ENCODE assay signal across 25 mouse cellular contexts in the genomic region with DNA sequence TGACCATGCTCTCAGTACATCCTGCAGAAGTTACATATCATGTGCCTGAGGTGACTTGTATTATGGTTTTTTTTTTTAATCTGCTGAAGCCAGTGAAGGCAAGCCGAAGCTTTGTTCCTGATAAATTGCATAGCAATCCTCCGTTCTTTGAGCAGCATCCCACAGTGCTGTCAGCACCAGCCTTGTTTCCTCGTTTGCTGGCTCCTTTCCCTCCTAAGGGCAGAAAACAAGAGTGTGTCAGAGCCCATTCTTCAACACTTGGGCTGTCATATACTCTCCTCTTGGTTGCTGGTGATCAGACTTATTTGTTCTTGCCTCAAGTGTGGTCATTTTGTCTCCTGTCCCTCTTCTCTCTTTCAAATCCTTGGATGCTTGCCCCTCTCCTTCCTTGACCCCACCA.
DNase-seq lines count a peak whose midpoint lies in the region; ATAC-seq and TF ChIP-seq lines count a peak whose summit lies in the region.
"Had no signal": no experiment of that assay in that cellular context is flagged by ENCODE, and none has a peak within 500 bp of the region (broad histone marks: within the 10 kb centered on the region; RNA-seq: fewer than 3 reads in every experiment).

No protein-coding gene starts in this region.

- H3K4me1 ChIP-seq in heart, embryonic 10.5 days, result peaks cover 8% of the 10 kb centered on the region
- no peaks in the 10 kb centered on the region for H3K4me1 ChIP-seq in lung, embryonic 14.5 days (ENCODE audit: insufficient read depth)
- peaks cover 9% of the 10 kb centered on the region; the same call in 1 of the 2 replicates for H3K4me1 ChIP-seq in hindbrain, embryonic 13.5 days (replicated peaks)
- H3K4me1 ChIP-seq: liver, embryonic 13.5 days; megakaryocyte, embryonic 14.5 days; stomach, embryonic 15.5 days had no signal

- H3K27ac ChIP-seq in heart, embryonic 10.5 days, result no peak overlapping the region
- H3K27ac ChIP-seq in lung, embryonic 14.5 days (ENCODE audit: low read depth), result no peak overlapping the region
- no peak overlapping the region for H3K27ac ChIP-seq in hindbrain, embryonic 13.5 days
- H3K27ac ChIP-seq: embryonic facial prominence, embryonic 10.5 days; heart, embryonic 15.5 days; kidney, postnatal 0 days; left cerebral cortex, adult 2 months; liver, embryonic 13.5 days; lung, embryonic 15.5 days; midbrain, embryonic 13.5 days; stomach, embryonic 15.5 days had no signal

- 45% methylated on average over 3 of the region's 3 CpGs for WGBS in heart, embryonic 10.5 days
- 40% methylated on average over 3 of the region's 3 CpGs for WGBS in lung, embryonic 14.5 days
- 55% methylated on average over 3 of the region's 3 CpGs for WGBS in hindbrain, embryonic 13.5 days

- H3K4me2 ChIP-seq in lung, embryonic 14.5 days, result no peak overlapping the region
- no peak overlapping the region for H3K4me2 ChIP-seq in hindbrain, embryonic 13.5 days
- H3K4me2 ChIP-seq: heart, embryonic 15.5 days; liver, embryonic 13.5 days; lung, embryonic 15.5 days; midbrain, embryonic 13.5 days; stomach, embryonic 15.5 days had no signal

- no peak for ATAC-seq in lung, embryonic 14.5 days (ENCODE audit: insufficient read depth)
- ATAC-seq in hindbrain, embryonic 13.5 days (ENCODE audit: low FRiP score), result no peak
- ATAC-seq: CD4-positive, CD25-positive, alpha-beta regulatory T cell, adult 4 months; forebrain, postnatal 0 days; midbrain, embryonic 13.5 days had no signal

- DNase-seq in heart, adult 11 months, result peak; percentile 91
- DNase-seq in heart, embryonic 10.5 days (ENCODE audit: low spot score), result no peak
- DNase-seq in lung, embryonic 14.5 days, result peak; percentile 34
- DNase-seq in lung, postnatal 4 days, result no peak
- peak; percentile 85 for DNase-seq in NIH3T3 (ENCODE audit: low read depth)
- DNase-seq in lung, postnatal 25 days (ENCODE audit: low spot score), result peak; percentile 31
- DNase-seq in adrenal gland, postnatal 25 days, result no peak
- DNase-seq: cerebellum, adult 11-12 months; cerebellum, postnatal 10 days; forebrain, postnatal 0 days; gastrocnemius, postnatal 36 days; kidney, adult 11 months; layer of hippocampus, adult 9-11 months; liver, embryonic 13.5 days; thymus, postnatal 4 days had no signal

- H3K9ac ChIP-seq in lung, embryonic 14.5 days, result no peak overlapping the region
- H3K9ac ChIP-seq in hindbrain, embryonic 13.5 days, result no peak overlapping the region
- H3K9ac ChIP-seq: forebrain, postnatal 0 days; heart, embryonic 15.5 days; liver, embryonic 13.5 days; lung, embryonic 15.5 days; midbrain, embryonic 13.5 days; stomach, embryonic 15.5 days had no signal

- H3K36me3 ChIP-seq in heart, embryonic 10.5 days, result no peaks in the 10 kb centered on the region
- H3K36me3 ChIP-seq in lung, embryonic 14.5 days (ENCODE audit: insufficient read depth), result no peaks in the 10 kb centered on the region
- H3K36me3 ChIP-seq in hindbrain, embryonic 13.5 days, result no peaks in the 10 kb centered on the region
- H3K36me3 ChIP-seq: embryonic facial prominence, embryonic 10.5 days; heart, embryonic 15.5 days; liver, embryonic 13.5 days; lung, embryonic 15.5 days; midbrain, embryonic 13.5 days; stomach, embryonic 15.5 days had no signal

- H3K4me3 ChIP-seq in heart, embryonic 10.5 days, result no peak overlapping the region
- H3K4me3 ChIP-seq in lung, embryonic 14.5 days (ENCODE audit: low read depth, low read length), result no peak overlapping the region
- H3K4me3 ChIP-seq in hindbrain, embryonic 13.5 days, result no peak overlapping the region
- H3K4me3 ChIP-seq: embryonic facial prominence, embryonic 10.5 days; heart, embryonic 15.5 days; left cerebral cortex, adult 2 months; liver, embryonic 13.5 days; lung, embryonic 15.5 days; megakaryocyte, embryonic 14.5 days; midbrain, embryonic 13.5 days; stomach, embryonic 15.5 days had no signal

- TF ChIP-seq CTCF in lung, embryonic 14.5 days (IDR thresholded peaks at IDR 0.05; ENCODE audit: low read depth), result no peak

- peaks cover 11% of the 10 kb centered on the region; the same call in 1 of the 2 replicates for H3K27me3 ChIP-seq in heart, embryonic 10.5 days (ENCODE audit: insufficient read depth, poor library complexity, severe bottlenecking)
- H3K27me3 ChIP-seq in lung, embryonic 14.5 days (ENCODE audit: insufficient read depth, low read length), result no peaks in the 10 kb centered on the region
- no peaks in the 10 kb centered on the region for H3K27me3 ChIP-seq in hindbrain, embryonic 13.5 days
- H3K27me3 ChIP-seq: midbrain, embryonic 13.5 days; stomach, embryonic 15.5 days had no signal

- no peaks in the 10 kb centered on the region for H3K9me3 ChIP-seq in heart, embryonic 10.5 days
- H3K9me3 ChIP-seq in lung, embryonic 14.5 days (ENCODE audit: low read depth, low read length), result no peaks in the 10 kb centered on the region
- no peaks in the 10 kb centered on the region for H3K9me3 ChIP-seq in hindbrain, embryonic 13.5 days
- H3K9me3 ChIP-seq: embryonic facial prominence, embryonic 10.5 days; heart, embryonic 15.5 days; liver, embryonic 13.5 days; lung, embryonic 15.5 days; megakaryocyte, embryonic 14.5 days; midbrain, embryonic 13.5 days; stomach, embryonic 15.5 days had no signal

Comparison
In these comparisons a context has a peak if more than half of its experiments do, and no peak if none do; other contexts are left out.
1. DNase-seq: peak in heart, adult 11 months (single experiment), lung, embryonic 14.5 days (single experiment), NIH3T3 (single experiment) and lung, postnatal 25 days (single experiment); none in heart, embryonic 10.5 days (single experiment), lung, postnatal 4 days (0 of 2) and adrenal gland, postnatal 25 days (single experiment).